Mouse (Mus musculus) heart, adult 2 months (tissue): ENCODE measurements around the gene Plod1. TPM values are rescaled to one million over a fixed set of nuclear protein-coding genes. Genes with fewer than 3 reads are reported as not detected.
A peak's percentile ranks its signal among the peaks of the same experiment; 100 is the strongest.

Experiments
- DNase-seq, 2 experiments: peaks; one replicate each; pipeline ENCODE4 v3.0.0; 2021
- H3K27ac ChIP-seq: fragments of 200-600 bp; 2 replicates; pipeline ENCODE4 v1.8.1; 2022
- H3K27me3 ChIP-seq: fragments of 200-500 bp; 2 replicates; pipeline ENCODE4 v1.6.1; 2012; ENCODE audit warnings: mild to moderate bottlenecking, low read length, inconsistent platforms, mixed read lengths; ENCODE audit not compliant: control insufficient read depth, insufficient read depth
- H3K36me3 ChIP-seq: fragments of 200-500 bp; 2 replicates; pipeline ENCODE4 v1.6.1; 2012; ENCODE audit warnings: low read length, inconsistent platforms; ENCODE audit not compliant: control insufficient read depth, insufficient read depth
- H3K4me1 ChIP-seq: fragments of 200-500 bp; 2 replicates; pipeline ENCODE4 v1.6.1; 2011; ENCODE audit warnings: low read length; ENCODE audit not compliant: control insufficient read depth, insufficient read depth
- H3K4me3 ChIP-seq: fragments of 200-600 bp; 2 replicates; pipeline ENCODE4 v1.8.1; 2022
- H3K79me2 ChIP-seq: fragments of 200-500 bp; replicated peaks from 2 replicates; pipeline ENCODE4 v1.6.1; 2012; ENCODE audit warnings: mild to moderate bottlenecking, inconsistent platforms, low read length, moderate library complexity, mixed read lengths; ENCODE audit not compliant: control insufficient read depth, insufficient read depth
- H3K9ac ChIP-seq: fragments of 200-500 bp; 2 replicates; pipeline ENCODE4 v1.6.1; 2012; ENCODE audit warnings: low read depth, mild to moderate bottlenecking, control low read depth, inconsistent platforms, low read length, mixed read lengths
- CTCF ChIP-seq: fragments of 200-600 bp; IDR thresholded peaks from 2 replicates; pipeline ENCODE4 v1.8.1; 2022; ENCODE audit warnings: antibody characterized with exemption, mild to moderate bottlenecking, moderate library complexity
- EP300 ChIP-seq: fragments of 200-500 bp; IDR thresholded peaks from 2 replicates; pipeline ENCODE4 v1.6.1; 2011; ENCODE audit warnings: low read depth, low read length, control low read depth; ENCODE audit not compliant: insufficient read depth
- POLR2A ChIP-seq: fragments of 200-500 bp; IDR thresholded peaks from 2 replicates; pipeline ENCODE4 v1.6.1; 2011; ENCODE audit warnings: mild to moderate bottlenecking, low read depth, low read length, control low read depth; ENCODE audit not compliant: insufficient read depth
- WGBS: fragments of 180-500 bp; shearing (Covaris S2); methylation state at CpG from one replicate; pipeline ENCODE4 v1.1.7; 2018; 5-methylcytosine and 5-hydroxymethylcytosine counted together
- intact Hi-C: fragments of 180-260 bp; cut with DNase I; formaldehyde crosslinking; loops from one replicate; pipeline ENCODE4 v1.15.1; 2025
- polyA plus RNA-seq: library from polyadenylated mRNA; depleted of rRNA; stranded (reverse); fragments of >200 nt; gene quantifications from 2 replicates; pipeline ENCODE4 v1.2.3, GENCODE M21; 2012
- total RNA-seq, 2 experiments: library from RNA; stranded (reverse); gene quantifications; 2 replicates each; pipeline ENCODE4 v1.2.3; 2021

The Plod1 gene
- total and polyA plus RNA-seq, 3 experiments, result 62.4 to 88.6 (median 65.8) TPM

GRCm38 (mm10) chr4:147941045-147942020 is 4.8 kb upstream of the Plod1 start:
- 4% methylated on average over 88 of the region's 88 CpGs for WGBS
- H3K27me3 ChIP-seq, result no peaks in the 10 kb centered on the region
- peak overlapping the region; percentile 84 for H3K4me3 ChIP-seq
- H3K4me1 ChIP-seq, result peaks cover 28% of the 10 kb centered on the region
- H3K9ac ChIP-seq, result peak overlapping the region; percentile 95
- DNase-seq, result peak in 1 of 2 experiments; percentile 41
- H3K36me3 ChIP-seq, result peaks cover 24% of the 10 kb centered on the region
- peak overlapping the region; percentile 67 for H3K27ac ChIP-seq
- H3K79me2 ChIP-seq, result peaks cover 5% of the 10 kb centered on the region
- TF ChIP-seq EP300 (no peak), POLR2A (no peak), CTCF (no peak)
- intact Hi-C loops, result no loop called here

GRCm38 (mm10) chr4:147940576-147941044 is 4.0 kb upstream of the Plod1 start, which contains the start of gene 2510039O18Rik:
Gene 2510039O18Rik, plus strand, starts transcription at chr4:147940895.
- peak within 1 kb of the TSS; percentile 84 for H3K4me3 ChIP-seq
- H3K27me3 ChIP-seq, result no peaks in the 10 kb centered on the region
- peaks cover 16% of the 10 kb centered on the region for H3K36me3 ChIP-seq
- peak; percentile 86 to 89 for DNase-seq
- H3K79me2 ChIP-seq, result peaks cover 5% of the 10 kb centered on the region
- intact Hi-C loops, result no loop called here
- peak within 1 kb of the TSS; percentile 95 for H3K9ac ChIP-seq
- WGBS, result under 1% methylated on average over 35 of the region's 35 CpGs
- H3K27ac ChIP-seq, result peak within 1 kb of the TSS; percentile 94
- H3K4me1 ChIP-seq, result peaks cover 25% of the 10 kb centered on the region
- no peak for TF ChIP-seq CTCF
- no peak for TF ChIP-seq EP300
- TF ChIP-seq POLR2A, result peak; percentile 77; the same call in 1 of the 2 replicates

- DNase-seq, result peak in 1 of 2 experiments; percentile 18
- Histone ChIP-seq H3K79me2 (peaks cover 5% of the 10 kb centered on the region), H3K27ac (peak overlapping the region; percentile 94), H3K4me1 (peaks cover 26% of the 10 kb centered on the region), H3K4me3 (no peak overlapping the region), H3K27me3 (no peaks in the 10 kb centered on the region), H3K36me3 (peaks cover 14% of the 10 kb centered on the region), H3K9ac (no peak overlapping the region)
- intact Hi-C loops, result no loop called here
- TF ChIP-seq CTCF (no peak), POLR2A (no peak), EP300 (no peak)
- 36% methylated on average over 9 of the region's 9 CpGs for WGBS
These were observed 3.5 kb upstream of the Plod1 start for GRCm38 (mm10) chr4:147940111-147940510.

GRCm38 (mm10) chr4:147938148-147939096 is 1.9 kb upstream of the Plod1 start:
- H3K36me3 ChIP-seq, result peaks cover 13% of the 10 kb centered on the region
- WGBS, result 23% methylated on average over 14 of the region's 14 CpGs
- peak overlapping the region; percentile 94 for H3K27ac ChIP-seq
- DNase-seq, result peak; percentile 74 to 84
- H3K79me2 ChIP-seq, result peaks cover 5% of the 10 kb centered on the region
- no peaks in the 10 kb centered on the region for H3K27me3 ChIP-seq
- peak overlapping the region; percentile 17; the same call in 1 of the 2 replicates for H3K4me3 ChIP-seq
- H3K9ac ChIP-seq, result no peak overlapping the region
- intact Hi-C loops, result loop anchor here (5.0 kb wide), 1 partner anchor 71 kb away; the partner anchor contains the start of genes Fv1 and Miip
- TF ChIP-seq POLR2A (peak; percentile 38; the same call in 1 of the 2 replicates), CTCF (no peak), EP300 (peak; percentile 74; the same call in 1 of the 2 replicates)
- peaks cover 38% of the 10 kb centered on the region for H3K4me1 ChIP-seq

- H3K79me2 ChIP-seq, result peaks cover 5% of the 10 kb centered on the region
- H3K27ac ChIP-seq, result peak overlapping the region; percentile 94
- peaks cover 10% of the 10 kb centered on the region for H3K36me3 ChIP-seq
- no peak overlapping the region for H3K9ac ChIP-seq
- peak overlapping the region; percentile 21; the same call in 1 of the 2 replicates for H3K4me3 ChIP-seq
- H3K4me1 ChIP-seq, result peaks cover 42% of the 10 kb centered on the region
- intact Hi-C loops, result loop anchor here (2.0 to 5.0 kb wide), 2 partner anchors 33 to 70 kb away; partner anchors contain the start of genes Fv1, Mfn2 and Miip
- WGBS, result 44% methylated on average over 5 of the region's 5 CpGs
- DNase-seq, result peak in 1 of 2 experiments; percentile 37
- no peaks in the 10 kb centered on the region for H3K27me3 ChIP-seq
- no peak for TF ChIP-seq EP300
- no peak for TF ChIP-seq POLR2A
These were observed 919 bp upstream of the Plod1 start for GRCm38 (mm10) chr4:147937486-147937885.
